Mouse (Mus musculus) 416B (cell line): Measurements from ENCODE around the gene Galntl6.

Experiments used
- DNase-seq: peaks from one replicate; pipeline ENCODE4 v3.0.0; 2011; ENCODE audit warnings: low read depth

The Galntl6 gene

DNA sequence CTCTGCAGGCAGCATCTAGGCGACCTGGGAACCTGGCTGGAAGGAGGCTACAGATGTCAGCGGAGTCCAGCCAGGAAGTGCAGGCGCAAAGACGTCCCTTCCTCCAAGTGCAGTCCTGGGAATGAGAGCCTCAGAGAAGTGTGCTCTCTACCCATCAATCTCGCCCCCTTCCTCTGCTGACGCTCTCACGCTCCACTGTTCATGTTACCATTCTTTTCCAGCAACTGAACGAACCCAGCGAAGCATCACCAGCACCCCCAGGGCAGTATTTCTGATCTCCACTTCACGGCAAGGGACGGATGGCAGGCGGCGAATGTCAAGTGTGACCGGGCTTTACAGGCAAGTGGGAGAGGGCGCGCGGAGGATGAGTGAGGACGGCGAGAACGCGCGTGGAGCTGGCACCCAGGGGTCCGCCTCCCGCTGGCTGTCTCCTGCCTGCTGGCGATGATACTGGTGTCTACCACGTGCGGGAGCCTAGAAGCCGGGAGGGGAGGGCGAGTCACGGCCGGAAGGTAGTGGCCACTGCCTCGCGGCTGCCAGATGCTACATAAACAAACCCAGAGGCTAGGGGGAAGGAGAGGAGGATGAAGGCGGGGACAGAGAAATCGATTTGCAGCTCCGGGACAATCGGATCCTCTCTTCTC lies at the start of gene Galntl6:
TSS of gene Galntl6 (minus strand) at position 445 of the 644 bp plus-strand sequence.
- DNase-seq, result no peak

GRCm38 (mm10) chr8:58957195-58957739 lies 44.8 kb upstream of the Galntl6 start:
- DNase-seq, result no peak

DNA sequence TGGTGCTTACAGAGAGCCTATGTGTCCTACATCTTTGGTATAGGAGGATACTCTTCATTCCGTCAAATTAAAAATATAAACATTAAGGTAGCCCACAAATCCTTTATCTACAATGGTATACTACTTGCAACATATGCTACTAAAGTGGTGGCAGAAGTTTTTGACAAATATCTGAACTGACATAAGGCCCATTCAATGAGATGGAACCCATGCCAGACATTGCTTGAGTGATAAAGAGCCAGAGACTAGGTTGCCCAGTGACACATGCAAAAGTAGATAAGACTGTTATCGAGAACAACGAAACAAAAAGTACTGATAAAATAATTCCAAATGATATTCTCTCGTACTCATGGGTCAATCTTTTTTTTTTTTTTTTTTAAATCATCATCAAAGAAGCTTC lies 31.3 kb upstream of the Galntl6 start:
- DNase-seq, result no peak

DNA sequence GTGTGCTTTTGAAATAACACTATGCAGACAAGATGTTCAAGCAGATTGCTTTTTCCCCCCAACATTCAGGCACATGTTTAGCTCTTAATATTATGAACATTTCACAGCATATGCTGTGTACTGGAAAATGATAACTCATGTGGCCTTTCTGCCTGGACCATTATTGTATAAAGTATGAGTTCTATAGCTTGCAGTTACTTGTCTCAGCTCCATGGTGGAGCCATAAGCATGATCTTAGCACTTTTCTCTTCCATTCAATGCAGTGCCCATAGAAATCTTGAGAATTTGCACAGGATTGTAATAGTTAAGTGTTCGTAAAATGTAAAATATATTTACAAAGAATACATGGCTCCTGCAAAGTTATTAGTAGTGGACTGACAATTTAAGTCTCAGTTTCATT lies 18.6 kb upstream of the Galntl6 start:
- no peak for DNase-seq

DNA sequence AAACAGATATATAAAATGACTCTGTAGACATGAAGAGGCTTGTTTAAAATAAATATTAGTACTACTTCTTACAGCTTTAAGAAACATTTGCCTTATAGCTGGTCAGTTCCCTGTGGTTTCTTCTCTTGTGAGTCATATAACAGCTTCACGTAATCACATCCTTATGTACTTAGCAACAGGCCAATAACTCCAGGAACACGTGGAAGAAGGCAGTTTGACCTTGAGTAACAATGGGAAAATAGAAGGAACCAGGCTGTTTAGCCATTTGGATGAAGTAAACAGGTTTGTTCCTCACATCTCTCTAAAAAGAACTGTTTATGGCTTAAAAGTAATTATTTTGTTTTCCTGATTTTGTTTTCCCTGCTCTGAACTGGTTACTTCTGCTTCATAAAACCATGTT lies 2.7 kb upstream of the Galntl6 start:
- peak; percentile 29 for DNase-seq

GRCm38 (mm10) chr8:58913640-58913968 lies 1.2 kb upstream of the Galntl6 start:
- DNase-seq, result no peak

- no peak for DNase-seq
Observed at GRCm38 (mm10) chr8:58912840-58913639, 600 bp upstream of the Galntl6 start.

DNA sequence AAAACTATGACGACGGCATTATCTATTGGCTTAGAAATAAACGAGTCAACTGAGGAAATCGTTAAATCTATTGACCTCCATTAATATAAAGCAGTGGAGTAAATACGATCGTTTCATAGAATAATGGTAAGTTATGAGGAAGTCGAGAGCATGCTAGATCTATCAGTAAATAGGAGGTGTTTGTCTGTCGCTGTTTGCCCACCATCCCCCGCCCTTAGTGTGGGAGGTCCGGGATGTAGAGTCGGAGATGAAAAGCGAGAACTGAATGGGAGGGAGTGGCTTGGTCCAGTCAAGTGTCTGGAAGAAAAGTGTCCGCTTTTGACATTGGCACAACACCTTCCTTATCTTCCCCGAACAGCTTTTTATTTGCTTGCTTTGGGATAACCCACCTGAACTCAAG lies 763 bp downstream of the Galntl6 start, which contains the start of gene BC030500:
TSS of gene BC030500 (plus strand) at position 79 of the 400 bp plus-strand sequence.
- no peak for DNase-seq

DNA sequence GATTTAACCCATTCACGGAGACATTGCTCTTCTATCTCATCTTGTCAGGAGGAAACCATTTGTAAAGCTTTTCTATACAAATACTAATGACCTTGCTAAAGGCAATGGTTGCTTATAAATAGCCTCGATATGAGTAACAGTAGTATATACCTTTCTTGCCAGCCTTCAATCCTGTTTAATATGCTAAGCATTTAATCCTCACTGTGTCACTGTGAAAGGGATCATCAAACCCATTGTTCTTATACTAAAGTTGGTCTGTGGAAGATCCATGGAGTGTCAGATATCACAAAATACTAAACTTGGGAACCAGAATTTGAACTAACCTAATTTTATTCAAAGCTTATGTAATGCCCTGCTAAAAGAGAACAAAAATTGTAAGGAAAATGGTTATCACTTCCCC lies 8.0 kb downstream of the Galntl6 start:
- DNase-seq, result no peak

DNA sequence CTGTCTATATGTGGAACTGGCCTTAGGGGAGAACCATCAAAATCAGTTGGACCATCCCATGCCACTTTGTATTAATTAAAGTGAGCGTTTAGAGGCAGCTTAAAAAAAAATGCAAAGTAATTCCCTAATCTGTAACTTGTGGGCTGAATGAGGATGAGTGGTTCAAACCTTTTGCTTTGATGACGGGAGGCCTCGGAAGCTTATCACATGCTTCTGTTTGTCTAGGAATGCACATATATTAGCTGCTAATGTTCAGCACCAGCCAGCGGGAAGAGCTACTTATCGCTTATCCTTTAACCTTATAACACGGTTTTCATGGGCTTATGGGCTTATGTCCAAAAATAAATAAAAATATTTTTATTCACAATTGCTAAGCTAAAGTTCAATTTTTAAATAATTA lies 16.5 kb downstream of the Galntl6 start:
- no peak for DNase-seq

GRCm38 (mm10) chr8:58890591-58890990 lies 21.8 kb downstream of the Galntl6 start:
- no peak for DNase-seq

- DNase-seq, result peak; percentile 25
Observed at GRCm38 (mm10) chr8:58886405-58886804, 26.0 kb downstream of the Galntl6 start.

- DNase-seq, result no peak
Observed at GRCm38 (mm10) chr8:58824347-58824746, 88.1 kb downstream of the Galntl6 start.

DNA sequence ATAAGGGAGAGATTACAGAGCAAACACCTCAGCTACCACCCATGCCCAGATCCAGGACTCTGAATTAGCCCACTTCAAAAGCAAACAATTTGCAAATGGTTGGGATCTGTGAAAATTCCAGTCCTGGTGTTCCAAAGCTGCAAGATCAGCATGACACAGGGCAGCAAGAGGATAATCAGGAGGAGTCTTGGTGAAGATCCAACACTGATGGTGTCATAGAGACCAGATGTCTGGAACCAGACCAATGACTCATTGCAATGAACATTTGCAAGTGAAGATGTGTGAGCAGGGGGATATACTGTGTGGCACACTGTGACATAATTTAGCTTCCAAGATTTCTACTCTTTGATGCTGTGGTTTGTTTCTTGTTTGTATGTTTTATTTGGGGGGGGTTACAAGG lies 107.2 kb downstream of the Galntl6 start:
- no peak for DNase-seq

DNA sequence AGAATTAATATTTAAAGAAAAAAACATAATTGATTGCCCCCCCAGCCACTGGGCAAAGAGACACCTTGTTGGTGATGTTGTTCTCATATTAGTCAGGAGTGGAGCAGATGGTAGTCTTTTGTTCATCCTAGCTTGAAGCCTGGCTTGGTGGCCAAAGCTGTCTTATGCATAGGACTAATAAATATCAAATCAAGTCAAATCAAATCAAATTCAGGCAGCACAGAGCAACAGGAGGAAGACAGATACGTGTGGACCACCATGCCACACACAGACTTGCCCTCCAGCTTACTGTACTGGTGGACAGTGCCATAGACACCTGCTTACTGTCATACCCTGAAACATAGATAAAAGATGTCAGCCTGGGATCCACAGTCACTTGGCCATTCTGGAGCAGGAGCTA lies 110.6 kb downstream of the Galntl6 start:
- no peak for DNase-seq

DNA sequence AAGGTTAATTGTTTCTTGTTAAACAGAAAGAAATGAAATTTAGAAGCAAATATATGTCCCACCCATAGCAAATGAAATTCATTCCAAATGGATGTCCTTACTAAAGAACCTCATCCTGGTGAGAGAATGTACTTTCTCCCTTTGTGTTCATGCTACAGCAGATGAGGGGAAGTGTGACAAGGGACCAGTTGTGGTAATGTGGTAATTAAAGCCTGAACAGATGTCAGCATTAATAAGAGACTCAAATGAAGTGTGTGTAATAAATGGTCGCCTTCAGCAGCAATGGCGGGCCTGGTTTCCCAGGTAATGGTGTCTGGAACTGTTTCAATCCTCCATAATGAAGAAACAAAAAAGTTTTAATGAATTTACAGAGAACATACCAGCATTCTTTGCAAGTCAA lies 158.7 kb downstream of the Galntl6 start:
- no peak for DNase-seq

- no peak for DNase-seq
Observed at GRCm38 (mm10) chr8:58737963-58738362, 174.5 kb downstream of the Galntl6 start.

DNA sequence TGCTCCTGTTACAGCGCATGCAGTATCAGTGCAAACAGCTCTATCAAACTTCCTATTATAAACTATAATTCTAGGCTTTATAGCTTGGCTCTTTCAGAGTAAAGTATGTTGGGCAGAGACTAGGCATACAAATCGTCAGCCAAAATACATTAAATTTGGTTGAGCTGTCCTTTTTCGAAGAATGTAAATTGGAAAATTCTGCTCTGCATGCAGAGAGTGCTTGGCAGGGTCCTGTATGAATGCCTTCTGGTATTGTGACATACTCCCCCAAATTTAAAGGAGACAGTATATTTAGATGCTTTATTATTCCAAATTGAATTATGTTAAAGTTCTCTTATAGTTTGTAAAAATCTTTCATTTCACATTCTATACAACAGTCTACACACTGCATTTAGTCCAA lies 220.7 kb downstream of the Galntl6 start:
- no peak for DNase-seq

- DNase-seq, result no peak
Observed at GRCm38 (mm10) chr8:58677847-58678450, 234.5 kb downstream of the Galntl6 start.

GRCm38 (mm10) chr8:58669075-58669474 lies 243.4 kb downstream of the Galntl6 start:
- no peak for DNase-seq

GRCm38 (mm10) chr8:58660019-58660418 lies 252.4 kb downstream of the Galntl6 start:
- DNase-seq, result no peak

- DNase-seq, result no peak
Observed at GRCm38 (mm10) chr8:58655631-58656030, 256.8 kb downstream of the Galntl6 start.

GRCm38 (mm10) chr8:58606451-58606850 lies 306.0 kb downstream of the Galntl6 start:
- DNase-seq, result no peak
